Mouse (Mus musculus): Measurements from ENCODE around the gene Mfsd7a.

- TF ChIP-seq CTCF (IDR thresholded peaks at IDR 0.05; ENCODE audit: extremely low read depth, insufficient read depth, insufficient read length, insufficient replicate concordance), result peak; percentile 78
- TF ChIP-seq POLR2A (IDR thresholded peaks at IDR 0.05; ENCODE audit: low read depth, low read length), result peak; percentile 41
These were observed 14.7 kb downstream of the Mfsd7a start, which contains the start of gene Atp5k for GRCm38 (mm10) chr5:108433804-108434587.
